Mouse (Mus musculus): Measurements from ENCODE around the gene Nr2f6. TPM values are rescaled to one million over a fixed set of nuclear protein-coding genes. Genes with fewer than 3 reads are reported as not detected.
A peak's percentile ranks its signal among the peaks of the same experiment; 100 is the strongest.

Gene Nr2f6
- polyA plus RNA-seq, 2 experiments, result 63.1 to 80.8 TPM

DNA sequence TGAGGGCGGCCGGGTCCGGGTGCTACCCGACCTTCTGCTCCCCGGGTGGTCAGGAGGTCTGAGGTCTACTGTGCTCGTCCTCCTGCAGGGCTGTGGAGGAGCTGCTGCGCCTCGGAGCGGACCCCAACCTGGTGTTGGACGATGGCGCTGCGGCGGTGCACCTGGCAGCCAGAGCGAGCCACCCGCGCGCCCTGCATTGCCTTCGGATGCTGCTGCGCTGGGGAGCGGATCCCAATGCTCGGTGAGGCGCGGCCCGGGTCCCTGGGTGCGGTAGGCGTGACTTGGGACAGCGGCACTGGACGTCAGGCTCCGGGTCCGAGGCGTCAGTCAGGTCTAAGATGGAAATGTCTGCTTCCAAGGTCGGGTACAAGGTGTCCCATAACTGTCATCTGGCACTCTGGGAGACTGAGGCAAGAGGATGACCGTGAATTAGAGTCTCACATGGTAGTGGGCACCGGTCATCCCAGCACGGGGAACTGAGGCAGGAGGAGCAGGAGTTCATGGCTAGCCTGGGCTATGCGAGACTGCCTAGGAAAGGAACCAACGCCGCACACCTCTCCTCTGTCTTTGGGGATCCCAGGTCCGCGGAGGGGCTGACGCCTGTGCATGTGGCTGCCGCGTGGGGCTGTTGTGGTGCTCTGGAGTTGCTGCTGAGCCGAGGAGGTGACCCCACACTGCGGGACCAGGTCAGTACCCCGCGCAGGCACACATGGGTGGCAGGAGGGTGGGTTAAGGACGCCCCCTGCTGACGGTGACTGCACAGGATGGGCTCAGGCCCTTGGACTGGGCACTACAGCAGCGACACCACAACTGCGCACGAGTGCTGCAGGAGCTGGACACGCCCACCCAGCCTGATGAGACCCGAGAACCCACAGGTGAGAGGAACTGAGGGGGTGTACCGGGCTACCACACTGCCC lies 24.6 kb upstream of the Nr2f6 start:
- ATAC-seq (ENCODE audit: low FRiP score, low read depth) (peak; percentile 31; the same call in 1 of the 2 replicates), DNase-seq (ENCODE audit: low spot score) (peak; percentile 41)
- peak overlapping the region; percentile 95 for H3K4me2 ChIP-seq (replicated peaks; ENCODE audit: low read depth, low read length, severe bottlenecking)
- H3K9ac ChIP-seq (ENCODE audit: low read depth, low read length, severe bottlenecking), result peak overlapping the region; percentile 61
- H3K36me3 ChIP-seq (ENCODE audit: control insufficient read depth, insufficient read depth, low read length), result peaks cover 28% of the 10 kb centered on the region
- peak overlapping the region; percentile 62 for H3K4me3 ChIP-seq (replicated peaks; ENCODE audit: low read length)
- peaks cover 7% of the 10 kb centered on the region for H3K4me1 ChIP-seq (ENCODE audit: control insufficient read depth, insufficient read depth, low read length)
- H3K9me3 ChIP-seq (ENCODE audit: control insufficient read depth, low read length), result no peaks in the 10 kb centered on the region
- no peak for TF ChIP-seq POLR2A (IDR thresholded peaks at IDR 0.05; ENCODE audit: borderline replicate concordance, extremely low read depth, insufficient read depth, insufficient read length)
- H3K27ac ChIP-seq (replicated peaks; ENCODE audit: low read depth, low read length), result no peak overlapping the region
- H3K27me3 ChIP-seq (ENCODE audit: control insufficient read depth, insufficient read depth, low read length), result no peaks in the 10 kb centered on the region
- WGBS, result under 1% methylated on average over 49 of the region's 55 CpGs

- Histone ChIP-seq H3K4me3 (replicated peaks; ENCODE audit: low read length) (peak within 1 kb of the TSS; percentile 62), H3K4me2 (replicated peaks; ENCODE audit: low read depth, low read length, severe bottlenecking) (peak within 1 kb of the TSS; percentile 95), H3K27me3 (ENCODE audit: control insufficient read depth, insufficient read depth, low read length) (no peaks in the 10 kb centered on the region), H3K27ac (replicated peaks; ENCODE audit: low read depth, low read length) (0 out of 2 replicates have a peak within 1 kb of the TSS, but pooled peaks have one; percentile 46), H3K36me3 (ENCODE audit: control insufficient read depth, insufficient read depth, low read length) (peaks cover 32% of the 10 kb centered on the region), H3K4me1 (ENCODE audit: control insufficient read depth, insufficient read depth, low read length) (peaks cover 7% of the 10 kb centered on the region), H3K9me3 (ENCODE audit: control insufficient read depth, low read length) (no peaks in the 10 kb centered on the region), H3K9ac (ENCODE audit: low read depth, low read length, severe bottlenecking) (peak within 1 kb of the TSS; percentile 61)
- peak; percentile 93 for DNase-seq (ENCODE audit: low spot score)
- ATAC-seq (ENCODE audit: low FRiP score, low read depth), result peak; percentile 93
- 18% methylated on average over 32 of the region's 33 CpGs for WGBS
- peak; percentile 35; the same call in 1 of the 2 replicates for TF ChIP-seq POLR2A (IDR thresholded peaks at IDR 0.05; ENCODE audit: borderline replicate concordance, extremely low read depth, insufficient read depth, insufficient read length)
Observed at GRCm38 (mm10) chr8:71405401-71406098, 23.8 kb upstream of the Nr2f6 start, which contains the start of gene Ankle1. Gene Ankle1, plus strand, starts transcription at chr8:71406010.

DNA sequence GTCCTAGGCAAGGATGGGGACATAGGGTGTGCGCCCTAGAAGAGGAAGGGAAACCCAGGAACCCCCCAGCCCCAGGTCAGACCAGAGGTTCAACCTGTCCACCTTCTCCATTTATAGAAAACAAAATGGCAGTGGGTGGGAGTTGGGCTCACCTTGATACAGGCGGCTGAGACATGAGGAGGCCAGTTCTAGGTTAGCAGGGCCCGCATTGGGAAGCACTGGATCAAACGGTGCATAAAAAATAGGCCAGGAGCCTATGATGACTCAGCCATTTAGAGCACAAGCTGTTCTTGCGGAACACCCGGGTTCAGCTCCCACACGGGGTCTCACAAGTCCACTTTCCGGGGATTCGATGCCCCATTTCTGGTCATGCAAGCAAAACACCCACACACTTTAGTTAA lies 23.2 kb upstream of the Nr2f6 start:
- 89% methylated on average over 9 of the region's 9 CpGs for WGBS
- TF ChIP-seq POLR2A (IDR thresholded peaks at IDR 0.05; ENCODE audit: borderline replicate concordance, extremely low read depth, insufficient read depth, insufficient read length), result no peak
- DNase-seq (ENCODE audit: low spot score) (no peak), ATAC-seq (ENCODE audit: low FRiP score, low read depth) (no peak)
- no peaks in the 10 kb centered on the region for H3K9me3 ChIP-seq (ENCODE audit: control insufficient read depth, low read length)
- H3K27ac ChIP-seq (replicated peaks; ENCODE audit: low read depth, low read length), result no peak overlapping the region
- H3K9ac ChIP-seq (ENCODE audit: low read depth, low read length, severe bottlenecking), result no peak overlapping the region
- H3K4me3 ChIP-seq (replicated peaks; ENCODE audit: low read length), result no peak overlapping the region
- peaks cover 33% of the 10 kb centered on the region for H3K36me3 ChIP-seq (ENCODE audit: control insufficient read depth, insufficient read depth, low read length)
- no peak overlapping the region for H3K4me2 ChIP-seq (replicated peaks; ENCODE audit: low read depth, low read length, severe bottlenecking)
- H3K4me1 ChIP-seq (ENCODE audit: control insufficient read depth, insufficient read depth, low read length), result peaks cover 7% of the 10 kb centered on the region
- no peaks in the 10 kb centered on the region for H3K27me3 ChIP-seq (ENCODE audit: control insufficient read depth, insufficient read depth, low read length)

GRCm38 (mm10) chr8:71404011-71404410 lies 22.3 kb upstream of the Nr2f6 start:
- no peak for DNase-seq (ENCODE audit: low spot score)
- Histone ChIP-seq H3K4me3 (replicated peaks; ENCODE audit: low read length) (no peak overlapping the region), H3K27ac (replicated peaks; ENCODE audit: low read depth, low read length) (no peak overlapping the region), H3K27me3 (ENCODE audit: control insufficient read depth, insufficient read depth, low read length) (no peaks in the 10 kb centered on the region), H3K4me1 (ENCODE audit: control insufficient read depth, insufficient read depth, low read length) (peaks cover 7% of the 10 kb centered on the region), H3K36me3 (ENCODE audit: control insufficient read depth, insufficient read depth, low read length) (peaks cover 32% of the 10 kb centered on the region), H3K4me2 (replicated peaks; ENCODE audit: low read depth, low read length, severe bottlenecking) (no peak overlapping the region), H3K9me3 (ENCODE audit: control insufficient read depth, low read length) (no peaks in the 10 kb centered on the region), H3K9ac (ENCODE audit: low read depth, low read length, severe bottlenecking) (no peak overlapping the region)
- TF ChIP-seq POLR2A (IDR thresholded peaks at IDR 0.05; ENCODE audit: borderline replicate concordance, extremely low read depth, insufficient read depth, insufficient read length), result no peak
- 88% methylated on average over 8 of the region's 8 CpGs for WGBS
- ATAC-seq (ENCODE audit: low FRiP score, low read depth), result no peak
